Mouse (Mus musculus) mesoderm, embryonic 11.5 days (tissue): Measurements from ENCODE around the gene Wdr45b.
"Not testable (repeated sequence)": the region's sequence is repeated elsewhere in the genome, so short reads cannot be mapped to it uniquely, and the experiment has no call there.

Experiments
- DNase-seq: peaks from one replicate; pipeline ENCODE4 v3.0.0-alpha.2; 2012; ENCODE audit warnings: low read depth, low spot score

Gene Wdr45b

GRCm38 (mm10) chr11:121328206-121328605 lies 26.0 kb downstream of the Wdr45b start:
- no peak for DNase-seq

- no peak for DNase-seq
Observed at GRCm38 (mm10) chr11:121326681-121327080, 27.6 kb downstream of the Wdr45b start.

GRCm38 (mm10) chr11:121326034-121326433 lies 28.2 kb downstream of the Wdr45b start:
- no peak for DNase-seq

GRCm38 (mm10) chr11:121307712-121308111 lies 46.5 kb downstream of the Wdr45b start:
- not testable (repeated sequence) for DNase-seq

GRCm38 (mm10) chr11:121306608-121307007 lies 47.6 kb downstream of the Wdr45b start:
- DNase-seq = no peak

GRCm38 (mm10) chr11:121305371-121305770 lies 48.9 kb downstream of the Wdr45b start:
- no peak for DNase-seq

GRCm38 (mm10) chr11:121300265-121300664 lies 54.0 kb downstream of the Wdr45b start:
- no peak for DNase-seq

GRCm38 (mm10) chr11:121298493-121298892 lies 55.8 kb downstream of the Wdr45b start:
- DNase-seq = no peak

- DNase-seq = no peak
Observed at GRCm38 (mm10) chr11:121294771-121295170, 59.5 kb downstream of the Wdr45b start.

GRCm38 (mm10) chr11:121289859-121290258 lies 64.4 kb downstream of the Wdr45b start:
- no peak for DNase-seq

GRCm38 (mm10) chr11:121282911-121283310 lies 71.3 kb downstream of the Wdr45b start:
- DNase-seq = no peak

GRCm38 (mm10) chr11:121278011-121278410 lies 76.2 kb downstream of the Wdr45b start:
- DNase-seq = no peak

GRCm38 (mm10) chr11:121277516-121277915 lies 76.7 kb downstream of the Wdr45b start:
- DNase-seq = no peak
